Mouse (Mus musculus) lung, postnatal 0 days (tissue): ENCODE data around the gene Coro2b. TPM values are rescaled to one million over a fixed set of nuclear protein-coding genes. Genes with fewer than 3 reads are reported as not detected.
"Not testable (repeated sequence)": the region's sequence is repeated elsewhere in the genome, so short reads cannot be mapped to it uniquely, and the experiment has no call there.

Experiments
- ATAC-seq: fragments of 200-750 bp; cut with Nextera tagmentation; 2 replicates; pipeline ENCODE4 v1.8.0; 2017; ENCODE audit warnings: moderate library complexity
- DNase-seq: peaks from one replicate; pipeline ENCODE4 v3.0.0-alpha.2; 2016; ENCODE audit warnings: low spot score
- H3K27ac ChIP-seq: fragments of 300-500 bp; sonication (generic); 2 replicates; pipeline ENCODE4 v1.5.1; 2014; ENCODE audit warnings: antibody characterized with exemption, mild to moderate bottlenecking, low read length, mixed read lengths
- H3K27me3 ChIP-seq: fragments of 300-500 bp; sonication (generic); replicated peaks from 2 replicates; pipeline ENCODE4 v1.6.1; 2014; ENCODE audit warnings: low read length, mixed read lengths; ENCODE audit not compliant: insufficient read depth
- H3K36me3 ChIP-seq: fragments of 300-500 bp; sonication (generic); 2 replicates; pipeline ENCODE4 v1.6.1; 2014; ENCODE audit warnings: low read length, mixed read lengths; ENCODE audit not compliant: insufficient read depth
- H3K4me1 ChIP-seq: fragments of 300-500 bp; sonication (generic); 2 replicates; pipeline ENCODE4 v1.6.1; 2014; ENCODE audit warnings: antibody characterized with exemption, low read depth, low read length, mixed read lengths; ENCODE audit not compliant: insufficient read depth
- H3K4me2 ChIP-seq: fragments of 300-500 bp; sonication (generic); replicated peaks from 2 replicates; pipeline ENCODE4 v1.6.1; 2014; ENCODE audit warnings: low read depth, mild to moderate bottlenecking, low read length, moderate library complexity, mixed read lengths
- H3K4me3 ChIP-seq: fragments of 300-500 bp; sonication (generic); 2 replicates; pipeline ENCODE4 v1.5.1; 2014; ENCODE audit warnings: low read depth, low read length
- H3K9ac ChIP-seq: fragments of 300-500 bp; sonication (generic); replicated peaks from 2 replicates; pipeline ENCODE4 v1.6.1; 2014; ENCODE audit warnings: low read depth, mild to moderate bottlenecking
- H3K9me3 ChIP-seq: fragments of 300-500 bp; sonication (generic); 2 replicates; pipeline ENCODE4 v1.6.1; 2016; ENCODE audit warnings: low read length, mixed read lengths
- CTCF ChIP-seq: IDR thresholded peaks from 2 replicates; pipeline ENCODE4 v1.5.1; 2016; ENCODE audit warnings: antibody characterized with exemption, mild to moderate bottlenecking
- EP300 ChIP-seq: IDR thresholded peaks from 2 replicates; pipeline ENCODE4 v1.6.1; 2016; ENCODE audit warnings: antibody characterized with exemption, mild to moderate bottlenecking, control low read depth
- WGBS: fragments of 180-500 bp; shearing (Covaris S2); extraction: QIAGEN DNeasy Blood & Tissue Kit; methylation state at CpG from one replicate; pipeline ENCODE4 v1.1.7; 2014; 5-methylcytosine and 5-hydroxymethylcytosine counted together
- polyA plus RNA-seq: library from polyadenylated mRNA; unstranded; fragments of >200 nt; fragmentation: Nextera tagmentation; extraction: Ambion mirVana; gene quantifications from 2 replicates; pipeline ENCODE4 v1.2.1, GENCODE M21; 2015

Coro2b gene
- polyA plus RNA-seq, 1 experiment from 2014 or later = 15.8 TPM

GRCm38 (mm10) chr9:62450862-62451261, 86.0 kb downstream of the Coro2b start:
- no peak for DNase-seq
- Histone ChIP-seq H3K9me3 (no peaks in the 10 kb centered on the region), H3K27ac (no peak overlapping the region), H3K27me3 (no peaks in the 10 kb centered on the region), H3K4me1 (peaks cover 12% of the 10 kb centered on the region), H3K4me2 (no peak overlapping the region), H3K36me3 (peaks cover 9% of the 10 kb centered on the region; the same call in 1 of the 2 replicates), H3K9ac (no peak overlapping the region), H3K4me3 (no peak overlapping the region)
- WGBS = 81% methylated on average over 7 of the region's 7 CpGs
- ATAC-seq = no peak
- TF ChIP-seq CTCF (no peak), EP300 (no peak)

GRCm38 (mm10) chr9:62450355-62450754, 86.5 kb downstream of the Coro2b start:
- DNase-seq (no peak), ATAC-seq (no peak)
- no peaks in the 10 kb centered on the region for H3K27me3 ChIP-seq
- H3K4me1 ChIP-seq = peaks cover 7% of the 10 kb centered on the region
- 85% methylated on average over 6 of the region's 6 CpGs for WGBS
- H3K27ac ChIP-seq = no peak overlapping the region
- no peak overlapping the region for H3K4me3 ChIP-seq
- H3K9ac ChIP-seq = no peak overlapping the region
- no peaks in the 10 kb centered on the region for H3K9me3 ChIP-seq
- H3K36me3 ChIP-seq = peaks cover 9% of the 10 kb centered on the region; the same call in 1 of the 2 replicates
- TF ChIP-seq EP300 (no peak), CTCF (no peak)
- H3K4me2 ChIP-seq = no peak overlapping the region

GRCm38 (mm10) chr9:62447337-62447736, 89.5 kb downstream of the Coro2b start:
- not testable (repeated sequence) for H3K4me2 ChIP-seq, H3K9ac ChIP-seq, H3K4me1 ChIP-seq, H3K4me3 ChIP-seq, H3K27me3 ChIP-seq, H3K36me3 ChIP-seq, DNase-seq, H3K9me3 ChIP-seq, H3K27ac ChIP-seq, ATAC-seq
- WGBS = 92% methylated on average over 5 of the region's 10 CpGs

GRCm38 (mm10) chr9:62438755-62439101, 98.1 kb downstream of the Coro2b start:
- Histone ChIP-seq H3K27ac (peak overlapping the region; percentile 77; the same call in 1 of the 2 replicates), H3K27me3 (no peaks in the 10 kb centered on the region), H3K36me3 (no peaks in the 10 kb centered on the region), H3K4me1 (peaks cover 7% of the 10 kb centered on the region; the same call in 1 of the 2 replicates), H3K4me3 (no peak overlapping the region), H3K4me2 (no peak overlapping the region), H3K9ac (no peak overlapping the region), H3K9me3 (no peaks in the 10 kb centered on the region)
- peak; percentile 68 for ATAC-seq
- 28% methylated on average over 3 of the region's 3 CpGs for WGBS
- TF ChIP-seq EP300 (peak; percentile 65), CTCF (no peak)
- peak; percentile 85 for DNase-seq

- peaks cover 7% of the 10 kb centered on the region; the same call in 1 of the 2 replicates for H3K4me1 ChIP-seq
- H3K9me3 ChIP-seq = no peaks in the 10 kb centered on the region
- no peaks in the 10 kb centered on the region for H3K27me3 ChIP-seq
- no peak overlapping the region for H3K4me2 ChIP-seq
- ATAC-seq = peak; percentile 26; the same call in 1 of the 2 replicates
- TF ChIP-seq CTCF = no peak
- peak; percentile 66 for TF ChIP-seq EP300
- H3K4me3 ChIP-seq = no peak overlapping the region
- no peaks in the 10 kb centered on the region for H3K36me3 ChIP-seq
- peak; percentile 57 for DNase-seq
- H3K27ac ChIP-seq = peak overlapping the region; percentile 77
- WGBS = 64% methylated on average over 5 of the region's 5 CpGs
- H3K9ac ChIP-seq = no peak overlapping the region
Measured at GRCm38 (mm10) chr9:62438085-62438754, 98.6 kb downstream of the Coro2b start.

- H3K4me1 ChIP-seq = peaks cover 7% of the 10 kb centered on the region; the same call in 1 of the 2 replicates
- no peak overlapping the region for H3K4me2 ChIP-seq
- H3K9ac ChIP-seq = no peak overlapping the region
- no peak for TF ChIP-seq CTCF
- no peak for TF ChIP-seq EP300
- WGBS = 90% methylated on average over 7 of the region's 7 CpGs
- no peak overlapping the region for H3K4me3 ChIP-seq
- H3K36me3 ChIP-seq = no peaks in the 10 kb centered on the region
- ATAC-seq (no peak), DNase-seq (no peak)
- no peaks in the 10 kb centered on the region for H3K27me3 ChIP-seq
- H3K9me3 ChIP-seq = no peaks in the 10 kb centered on the region
- no peak overlapping the region for H3K27ac ChIP-seq
Measured at GRCm38 (mm10) chr9:62437446-62437845, 99.4 kb downstream of the Coro2b start.
